Mouse (Mus musculus) cerebellum, postnatal 14 days (tissue): ENCODE results near the gene Xkrx.
A peak's percentile ranks its signal among the peaks of the same experiment; 100 is the strongest.
"Not testable (repeated sequence)": the region's sequence is repeated elsewhere in the genome, so short reads cannot be mapped to it uniquely, and the experiment has no call there.

Source experiments
- DNase-seq, 2 experiments: peaks; one replicate each; pipeline ENCODE4 v3.0.0; 2021; ENCODE audit warnings: mixed read lengths in 2 of 2

Xkrx gene

GRCm38 (mm10) chrX:134162043-134162720 is at the start of gene Xkrx:
Gene Xkrx (minus strand): TSS chrX:134162076.
- DNase-seq = peak; percentile 3 to 8

GRCm38 (mm10) chrX:134211151-134211642 is 49.3 kb upstream of the Xkrx start:
- no peak for DNase-seq

DNA sequence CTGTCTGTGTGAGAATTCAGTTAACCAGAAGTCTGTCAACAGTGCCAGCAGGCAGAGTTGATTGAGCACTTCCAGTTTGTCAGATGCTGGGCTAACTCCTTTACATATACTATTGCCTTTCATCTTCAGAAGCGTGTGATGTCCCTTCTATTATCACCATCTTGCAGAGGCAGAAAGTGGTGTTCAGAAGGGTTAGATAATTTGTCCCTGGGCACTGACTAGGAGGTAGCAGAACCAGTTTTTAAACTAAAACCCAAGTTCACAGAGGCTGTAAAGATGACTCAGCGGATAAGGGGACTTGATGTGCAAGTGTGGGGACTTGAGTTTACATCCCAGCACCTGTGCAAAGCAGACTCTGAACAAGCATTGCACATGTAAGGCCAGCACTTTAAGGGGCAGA is 46.6 kb upstream of the Xkrx start:
- no peak for DNase-seq

- not testable (repeated sequence) for DNase-seq
Observed at GRCm38 (mm10) chrX:134187201-134187600, 25.3 kb upstream of the Xkrx start, which contains the start of gene Arl13a. Gene Arl13a (plus strand): TSS chrX:134187501.

GRCm38 (mm10) chrX:134174699-134175098 is 12.8 kb upstream of the Xkrx start:
- no peak for DNase-seq

DNA sequence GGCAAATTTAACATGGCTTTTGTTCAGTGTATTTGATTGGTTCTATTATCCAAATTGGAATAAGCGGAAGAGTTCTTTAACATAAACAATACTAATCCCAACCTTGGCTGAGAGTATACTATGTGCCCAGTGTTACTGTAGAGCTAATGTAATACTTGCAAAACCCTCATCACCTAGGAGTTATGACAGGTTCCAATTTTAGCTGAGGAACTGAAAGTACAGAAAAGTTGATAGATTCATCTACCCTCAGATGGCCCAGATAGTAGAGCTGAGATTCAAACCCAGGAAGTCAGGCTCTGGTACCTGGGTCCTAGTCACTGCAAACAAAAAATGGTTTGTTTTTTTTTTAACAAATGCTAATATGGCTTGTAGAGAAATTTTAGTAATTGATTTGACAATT is 8.7 kb upstream of the Xkrx start:
- no peak for DNase-seq

- DNase-seq = no peak
Observed at GRCm38 (mm10) chrX:134163484-134163883, 1.6 kb upstream of the Xkrx start.

DNA sequence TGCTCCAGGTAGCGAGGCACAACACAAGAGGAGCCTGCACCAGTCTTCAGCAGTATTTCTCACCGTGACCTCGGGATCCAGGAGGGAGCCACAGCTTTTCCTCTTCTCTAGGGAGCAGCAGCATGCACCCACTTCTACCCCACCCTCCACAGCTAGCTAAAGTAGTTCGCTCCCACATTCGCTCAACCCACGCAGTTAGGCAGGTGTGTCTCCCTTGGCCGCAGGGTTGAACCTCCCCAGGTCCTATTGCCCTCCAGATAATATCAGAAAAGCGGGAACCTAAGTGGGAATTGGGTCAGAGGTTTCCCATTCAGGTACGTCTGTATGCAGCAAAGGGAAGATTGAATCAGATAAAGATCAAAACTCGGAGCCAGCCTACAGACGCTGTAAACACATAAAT is 950 bp upstream of the Xkrx start:
- DNase-seq = peak; percentile 5 to 10

DNA sequence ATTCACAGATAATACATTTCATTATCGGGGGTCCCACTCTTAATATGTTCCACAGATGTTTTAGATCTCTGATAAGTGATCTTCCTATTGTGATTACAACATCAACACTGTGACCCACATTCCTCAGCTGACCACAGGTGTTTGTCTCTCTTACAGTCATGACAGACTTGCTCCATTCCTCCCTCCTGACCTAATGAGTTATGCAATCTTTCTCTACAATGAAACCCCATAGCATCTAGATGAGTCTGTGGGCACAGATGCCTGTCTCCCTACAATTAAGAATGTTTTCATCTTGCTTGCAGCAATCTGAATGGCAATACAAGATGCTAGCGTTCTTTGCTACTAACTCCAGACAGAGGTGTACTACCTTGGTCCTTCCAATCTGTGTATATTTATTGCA is 1.4 kb downstream of the Xkrx start:
- DNase-seq = no peak

- DNase-seq = no peak
Observed at GRCm38 (mm10) chrX:134158151-134158550, 3.7 kb downstream of the Xkrx start.

- DNase-seq = no peak
Observed at GRCm38 (mm10) chrX:134141986-134142385, 19.9 kb downstream of the Xkrx start.

GRCm38 (mm10) chrX:134141551-134141950 is 20.3 kb downstream of the Xkrx start:
- no peak for DNase-seq

DNA sequence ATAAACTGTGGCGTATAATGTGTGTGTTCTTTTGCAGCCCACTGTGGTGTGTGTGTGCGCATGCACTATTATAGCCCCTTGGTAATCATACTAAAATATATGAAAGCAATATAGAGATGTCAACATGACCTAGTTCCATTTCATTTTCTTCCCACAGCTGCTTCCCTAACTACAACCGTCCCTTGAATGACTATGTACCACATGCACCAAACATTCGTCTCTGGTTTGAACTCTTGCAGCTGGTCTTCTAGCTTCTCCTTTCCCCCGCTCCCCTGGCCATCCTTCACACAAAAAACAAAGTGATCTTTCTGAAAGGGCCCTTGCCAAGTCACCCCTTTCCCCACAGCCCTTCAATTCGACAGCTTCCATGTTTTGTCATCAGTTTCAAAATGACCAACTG is 21.9 kb downstream of the Xkrx start:
- no peak for DNase-seq

DNA sequence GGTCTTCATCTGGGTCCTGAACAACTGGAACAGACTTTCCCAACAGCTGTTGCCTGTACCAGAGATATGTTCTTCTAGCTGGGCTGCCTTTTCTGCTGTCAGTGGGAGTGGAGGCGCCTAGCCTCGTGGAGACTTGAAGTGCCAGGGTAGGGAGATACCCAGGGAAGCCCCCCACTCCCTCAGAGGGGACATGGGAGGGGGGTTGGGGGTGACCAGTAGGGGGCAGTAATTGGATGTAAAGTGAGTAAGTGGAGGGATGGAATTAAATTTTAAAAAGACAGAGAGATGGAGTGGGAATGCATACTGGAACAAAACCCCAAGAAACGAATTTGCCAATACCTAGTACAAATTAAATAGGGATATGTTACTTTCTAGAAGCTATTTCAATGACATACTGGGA is 28.1 kb downstream of the Xkrx start:
- DNase-seq = peak in 1 of 2 experiments; percentile 2

DNA sequence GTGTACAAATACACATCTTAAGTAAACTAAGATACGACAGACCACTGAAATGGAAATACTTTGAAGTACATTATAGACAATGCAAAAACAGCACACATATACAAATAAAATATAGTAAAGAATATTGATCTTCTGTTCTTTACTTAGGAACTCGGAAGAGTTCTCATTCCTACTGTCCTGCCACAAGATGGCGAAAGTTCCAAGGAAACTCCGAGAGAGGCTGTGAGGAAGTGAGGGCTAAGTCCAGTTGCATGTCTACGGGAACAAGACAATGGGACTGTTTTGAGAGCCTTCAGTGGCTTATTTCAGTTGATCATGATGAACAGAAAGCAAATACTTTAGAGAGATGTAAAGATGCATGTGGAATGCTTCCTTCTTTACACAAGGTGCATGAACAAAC is 29.6 kb downstream of the Xkrx start:
- DNase-seq = peak; percentile 39 to 47

GRCm38 (mm10) chrX:134128549-134128948 is 33.3 kb downstream of the Xkrx start:
- DNase-seq = no peak

- DNase-seq = no peak
Observed at GRCm38 (mm10) chrX:134116417-134116816, 45.5 kb downstream of the Xkrx start.

GRCm38 (mm10) chrX:134111767-134112166 is 50.1 kb downstream of the Xkrx start:
- DNase-seq = no peak

- DNase-seq = no peak
Observed at GRCm38 (mm10) chrX:134102641-134103040, 59.2 kb downstream of the Xkrx start.
